Mouse (Mus musculus) neutrophil, adult 5-6 weeks (primary cell): Measurements from ENCODE around the gene Gm20388. TPM values are rescaled to one million over a fixed set of nuclear protein-coding genes. Genes with fewer than 3 reads are reported as not detected.

Experiments used
- ATAC-seq: fragments of 151-379, 151-347 bp; 2 replicates; pipeline ENCODE4 v1.8.0; 2017; ENCODE audit warnings: mild to moderate bottlenecking, moderate TSS enrichment; ENCODE audit not compliant: insufficient number of reproducible peaks, poor library complexity, low FRiP score, severe bottlenecking; ENCODE audit errors: extremely low read depth
- total RNA-seq: library from RNA; stranded (forward); fragments of 200-1000 nt; gene quantifications from 2 replicates; pipeline ENCODE4 v1.2.3, GENCODE M21; 2017

Gm20388 gene
- total RNA-seq, 1 experiment from 2014 or later, result 10.8 TPM

GRCm38 (mm10) chr8:120986022-120986421, 1075.4 kb downstream of the Gm20388 start:
- ATAC-seq, result no peak

- no peak for ATAC-seq
These were observed 1083.1 kb downstream of the Gm20388 start for GRCm38 (mm10) chr8:120993738-120994137.

DNA sequence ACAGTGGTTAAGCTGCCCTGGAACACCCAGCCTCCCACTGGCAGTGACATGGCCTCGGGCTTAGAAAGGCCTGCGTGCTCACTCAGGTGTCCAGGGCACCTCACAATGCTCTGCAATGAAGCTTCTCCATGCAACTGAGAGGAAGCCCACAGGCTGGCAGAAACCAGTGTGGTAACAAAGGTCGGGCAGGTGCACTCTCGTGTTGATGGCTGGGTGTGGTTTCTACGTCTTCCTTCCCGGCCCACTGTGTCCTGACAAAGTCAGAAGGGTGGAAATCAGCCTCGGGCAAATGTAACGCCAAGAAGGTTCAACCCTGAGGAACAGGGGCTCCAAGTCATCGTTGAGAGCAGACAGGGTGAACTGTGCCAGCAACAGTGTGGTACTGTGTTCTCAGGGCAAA, 1084.8 kb downstream of the Gm20388 start:
- no peak for ATAC-seq

- no peak for ATAC-seq
These were observed 1086.4 kb downstream of the Gm20388 start for GRCm38 (mm10) chr8:120996905-120997581.

DNA sequence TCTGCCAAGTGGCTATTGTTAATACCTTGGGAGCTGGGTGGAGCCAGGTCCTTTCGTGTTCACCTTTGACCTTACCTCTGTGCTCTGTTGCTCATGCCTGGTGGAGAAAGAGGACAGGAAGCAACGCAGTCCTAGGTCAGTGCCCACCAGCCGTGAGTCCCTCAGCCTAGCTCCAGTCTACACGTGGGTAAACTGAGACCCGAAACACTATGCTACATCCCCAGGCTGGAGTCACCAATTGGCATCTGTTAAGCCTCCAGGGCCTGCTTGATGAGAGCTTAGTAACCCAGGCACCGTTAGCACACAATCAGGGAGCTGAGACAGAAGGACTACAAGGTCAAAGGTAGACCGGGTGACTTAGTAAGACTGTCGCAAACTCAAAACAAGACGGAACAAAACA, 1087.3 kb downstream of the Gm20388 start:
- ATAC-seq, result no peak

DNA sequence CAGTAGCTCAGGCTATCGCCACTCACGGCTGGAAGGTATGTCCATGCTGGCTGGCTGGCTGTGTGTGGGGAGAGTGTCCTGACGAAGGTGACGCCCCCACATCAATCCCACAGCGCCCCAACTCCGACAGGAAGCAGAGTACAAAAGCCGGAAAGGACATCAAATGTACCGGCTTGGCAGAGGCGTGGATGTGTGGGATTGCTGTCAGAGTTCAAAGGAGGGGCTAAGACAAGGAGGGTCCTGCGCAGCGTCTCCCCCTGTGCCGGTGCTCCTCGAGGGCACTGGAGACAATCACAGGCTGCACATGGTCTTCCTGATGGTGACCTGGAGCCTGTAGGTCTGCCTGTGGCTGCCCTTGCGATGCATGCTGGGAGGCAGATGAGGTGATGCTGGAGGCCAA, 1088.3 kb downstream of the Gm20388 start:
- no peak for ATAC-seq

GRCm38 (mm10) chr8:121001951-121002350, 1091.3 kb downstream of the Gm20388 start:
- no peak for ATAC-seq

GRCm38 (mm10) chr8:121002871-121003539, 1092.4 kb downstream of the Gm20388 start:
- ATAC-seq, result no peak

- ATAC-seq, result no peak
These were observed 1093.0 kb downstream of the Gm20388 start for GRCm38 (mm10) chr8:121003639-121004038.

DNA sequence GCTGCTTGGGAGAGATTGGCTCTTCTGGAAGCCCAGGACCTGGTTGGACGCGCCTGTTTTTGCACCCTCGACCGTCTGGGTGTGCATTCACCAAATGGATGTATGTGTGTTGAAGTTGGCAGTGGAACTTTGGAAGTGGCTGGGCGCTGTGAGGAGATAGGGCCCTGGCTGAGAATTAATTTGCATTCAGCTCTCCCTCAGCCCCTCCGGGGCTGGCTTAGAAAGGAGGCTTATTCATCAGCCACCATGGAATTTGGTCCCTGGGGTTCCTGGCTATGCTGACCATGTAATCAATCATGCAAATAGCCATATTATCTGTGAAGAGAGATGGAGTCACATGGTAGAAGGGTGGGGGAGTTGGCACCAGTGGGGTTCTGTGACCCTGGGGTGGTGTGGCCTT, 1102.7 kb downstream of the Gm20388 start:
- ATAC-seq, result no peak

GRCm38 (mm10) chr8:121016621-121017020, 1106.0 kb downstream of the Gm20388 start:
- no peak for ATAC-seq

DNA sequence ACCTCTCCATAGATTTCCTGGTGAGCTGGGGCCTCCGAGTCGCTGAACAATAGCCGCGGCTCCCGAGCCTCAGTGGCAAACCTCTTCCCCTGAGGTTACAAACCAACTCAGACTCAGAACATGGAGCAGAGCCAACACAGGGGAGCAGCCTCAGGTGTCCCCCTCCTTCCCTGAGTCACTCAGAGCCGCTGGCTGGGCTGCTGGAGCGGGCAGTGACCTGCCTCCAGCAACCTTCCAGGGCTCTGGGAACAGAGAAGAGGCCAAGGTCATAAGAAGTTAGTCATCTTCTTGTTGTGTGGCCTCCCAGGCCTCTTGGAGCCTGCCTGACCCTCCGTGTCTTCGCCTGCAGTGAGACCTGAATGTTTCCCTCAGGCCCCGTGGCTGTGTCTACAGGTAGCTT, 1107.6 kb downstream of the Gm20388 start:
- ATAC-seq, result no peak

DNA sequence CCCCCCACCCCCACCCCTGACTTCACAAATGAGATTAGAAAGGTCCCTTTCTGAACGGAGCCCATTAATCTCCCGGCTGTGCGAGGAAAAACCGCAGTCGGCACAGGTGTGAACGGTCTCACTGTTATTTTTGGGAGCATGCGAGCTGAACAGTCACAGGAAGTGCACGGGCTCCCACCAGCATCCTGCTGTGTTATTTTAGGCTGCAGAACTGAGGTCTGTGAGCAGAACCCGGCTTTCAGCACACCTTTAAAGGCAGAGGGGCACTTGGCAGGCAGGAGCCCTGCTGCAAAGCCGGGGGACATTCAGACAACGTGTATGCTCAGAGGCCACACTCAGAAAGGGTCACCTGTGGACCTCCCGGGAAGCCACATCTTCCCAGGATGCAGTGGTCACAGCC, 1110.8 kb downstream of the Gm20388 start:
- no peak for ATAC-seq

GRCm38 (mm10) chr8:121023003-121023402, 1112.4 kb downstream of the Gm20388 start:
- ATAC-seq, result no peak

GRCm38 (mm10) chr8:121023736-121024135, 1113.1 kb downstream of the Gm20388 start:
- no peak for ATAC-seq

DNA sequence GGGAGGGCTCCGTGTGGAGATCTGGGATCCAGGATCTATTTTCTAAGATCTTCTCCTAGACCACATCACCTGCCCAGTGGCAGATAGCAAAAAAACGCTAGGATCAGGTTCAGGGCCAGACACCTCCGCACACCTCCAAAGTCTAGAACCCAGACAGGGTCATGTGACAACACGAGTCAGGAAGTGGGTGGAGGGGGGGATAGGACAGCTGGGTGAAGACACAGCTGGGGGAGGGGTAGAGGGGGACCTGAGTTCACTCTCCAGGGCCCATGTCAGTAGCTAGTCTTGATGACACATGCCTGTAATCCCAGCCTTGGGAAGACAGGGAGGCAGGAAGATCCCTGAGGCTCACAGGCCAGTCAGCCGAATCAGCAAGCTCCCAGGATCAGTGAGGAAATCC, 1114.8 kb downstream of the Gm20388 start:
- no peak for ATAC-seq

DNA sequence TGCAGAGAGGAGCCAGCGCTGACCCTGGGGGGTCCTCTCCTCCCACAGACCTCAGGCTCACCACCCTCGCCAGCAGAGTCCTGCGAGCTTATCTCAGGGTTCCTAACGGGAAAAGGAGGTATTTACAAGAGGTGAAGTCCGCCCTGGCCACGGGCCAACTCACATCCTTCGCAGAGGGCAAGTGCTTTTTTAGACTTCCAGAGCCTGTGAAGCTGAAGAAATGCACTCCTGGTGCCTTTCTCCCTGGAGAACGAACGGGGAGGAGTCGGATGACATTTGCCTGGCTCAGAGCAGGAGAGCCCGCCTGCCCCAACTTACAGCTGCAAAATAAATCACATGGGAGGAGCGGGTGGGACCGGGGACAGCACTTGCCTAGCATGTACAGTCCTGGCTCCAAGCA, 1117.1 kb downstream of the Gm20388 start:
- no peak for ATAC-seq

GRCm38 (mm10) chr8:121029076-121029475, 1118.4 kb downstream of the Gm20388 start:
- ATAC-seq, result no peak

- ATAC-seq, result no peak
These were observed 1119.9 kb downstream of the Gm20388 start for GRCm38 (mm10) chr8:121030496-121031040.

GRCm38 (mm10) chr8:121033299-121034013, 1122.8 kb downstream of the Gm20388 start:
- ATAC-seq, result no peak
